Mouse (Mus musculus) spleen, postnatal 14 days (tissue): ENCODE results near the gene Klra9.
"Not testable (repeated sequence)": the region's sequence is repeated elsewhere in the genome, so short reads cannot be mapped to it uniquely, and the experiment has no call there.

Experiments used
- DNase-seq, 2 experiments: peaks; one replicate each; pipeline ENCODE4 v3.0.0; 2021 to 2022; ENCODE audit warnings: low spot score in 2 of 2

The Klra9 gene

GRCm38 (mm10) chr6:130193012-130193411 is at the start of gene Klra9:
Gene Klra9 (minus strand): TSS chr6:130193112.
- not testable (repeated sequence) for DNase-seq

DNA sequence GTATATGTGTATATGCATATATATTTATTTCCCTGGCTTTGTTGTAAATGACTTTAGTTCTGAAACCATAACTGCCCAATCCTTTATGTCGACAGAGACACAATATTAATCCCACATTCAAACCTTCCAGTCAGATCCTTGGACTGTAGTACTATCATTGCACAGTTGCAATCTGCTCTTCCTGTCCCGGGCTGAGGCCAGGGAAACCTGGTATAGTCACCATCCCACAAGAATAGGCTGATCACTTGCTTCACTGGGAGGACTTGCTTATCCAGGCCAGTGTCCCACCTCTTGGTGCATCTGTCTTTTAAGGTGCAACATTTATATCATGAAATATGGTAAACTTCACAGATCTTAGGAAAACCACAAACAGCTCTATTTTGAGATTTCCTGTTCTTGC is 44.6 kb upstream of the Klra9 start:
- no peak for DNase-seq

DNA sequence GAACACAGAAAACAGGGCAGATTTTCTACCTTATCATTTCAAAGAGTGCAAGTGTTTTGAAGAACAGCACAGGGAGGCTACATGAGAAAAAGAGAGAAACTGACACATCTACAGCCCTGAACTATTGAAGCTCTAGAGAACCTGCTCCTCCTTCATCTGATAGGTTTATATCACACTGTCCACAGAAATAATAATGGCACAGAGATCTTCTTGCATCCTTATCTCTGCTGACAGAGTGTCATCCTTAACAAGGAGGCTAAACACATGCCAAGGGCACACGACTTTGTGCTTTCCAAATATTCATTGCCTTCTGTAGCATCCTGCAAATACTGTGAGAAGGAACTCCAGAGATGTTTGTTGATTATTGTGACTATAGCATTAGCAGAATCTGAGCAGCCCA is 43.7 kb upstream of the Klra9 start:
- no peak for DNase-seq

DNA sequence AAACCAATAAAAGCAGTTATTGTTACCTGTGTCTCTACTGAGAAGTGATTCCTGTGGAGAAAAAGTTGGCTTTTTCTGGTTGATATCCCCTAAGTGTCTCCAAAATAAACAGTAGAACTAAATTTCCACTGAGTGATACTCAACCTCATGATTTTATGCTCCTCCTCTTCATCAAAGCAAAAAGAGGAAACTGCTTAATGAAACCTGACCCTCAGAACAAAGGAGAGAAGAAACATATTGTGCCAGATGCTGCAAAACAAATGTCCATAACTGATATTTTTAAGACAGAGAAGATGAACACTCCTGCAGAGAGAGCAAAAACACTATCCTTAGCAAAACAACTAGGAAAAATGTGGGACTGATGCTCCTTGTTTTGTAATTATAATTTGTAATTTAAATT is 40.3 kb upstream of the Klra9 start, which contains the start of gene Klra7:
Gene Klra7, minus strand, starts transcription at position 101 of the 400 bp plus-strand sequence.
- no peak for DNase-seq

- not testable (repeated sequence) for DNase-seq
Measured at GRCm38 (mm10) chr6:130197453-130197852, 4.5 kb upstream of the Klra9 start.

- not testable (repeated sequence) for DNase-seq
Measured at GRCm38 (mm10) chr6:130129798-130130197, 63.1 kb downstream of the Klra9 start, which contains the start of gene Klra8. Gene Klra8 (minus strand): TSS chr6:130129898.
